Mouse (Mus musculus): ENCODE measurements around the gene Agpat1. TPM values are rescaled to one million over a fixed set of nuclear protein-coding genes. Genes with fewer than 3 reads are reported as not detected.

The Agpat1 gene
- polyA plus RNA-seq, 1 experiment from 2014 or later = 74.8 TPM

DNA sequence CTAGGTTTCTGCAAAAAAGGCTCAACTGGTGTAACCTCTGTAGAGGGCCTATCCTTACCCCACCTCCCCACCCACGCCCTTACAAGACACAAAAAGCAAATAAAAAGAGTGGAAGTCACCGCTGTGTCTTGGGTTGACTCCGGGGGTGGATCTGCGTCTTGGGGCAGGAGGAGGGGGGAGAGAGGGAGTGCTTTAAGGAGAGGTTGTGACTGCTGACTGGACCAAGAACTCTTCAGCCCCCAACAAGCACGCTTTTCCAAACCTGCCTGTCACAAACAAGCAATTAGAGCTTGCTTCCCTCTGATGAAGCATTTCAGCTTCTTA, 24.5 kb downstream of the Agpat1 start:
- no peak overlapping the region for H3K27ac ChIP-seq (replicated peaks; ENCODE audit: low read depth, low read length)
- H3K4me1 ChIP-seq (ENCODE audit: control insufficient read depth, insufficient read depth, low read length) = peaks cover 30% of the 10 kb centered on the region

DNA sequence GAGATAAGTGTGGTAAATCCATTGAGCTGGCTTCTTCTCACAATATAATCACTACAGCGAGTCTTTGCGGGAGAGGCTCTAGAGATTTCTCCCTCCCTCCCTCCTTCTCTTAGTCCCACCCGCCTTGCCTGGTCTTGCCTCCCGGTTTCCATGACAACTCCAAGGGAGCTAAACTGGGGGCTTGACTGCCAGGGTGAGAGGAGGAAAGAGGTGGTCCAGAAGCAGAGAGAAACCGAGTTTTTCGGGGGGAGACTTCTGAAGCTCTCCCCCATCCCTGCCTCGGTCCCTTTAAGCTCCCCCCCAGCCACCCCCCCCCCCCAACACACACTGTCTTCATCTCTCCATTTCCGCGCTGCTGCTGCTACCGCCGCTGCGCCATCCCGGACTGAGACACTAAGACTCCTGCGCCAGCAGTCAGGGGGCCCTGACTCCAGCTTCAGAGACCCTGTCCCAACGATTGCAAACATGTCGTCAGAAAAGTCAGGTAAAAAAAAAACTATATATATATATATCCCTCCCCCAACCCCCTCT, 25.2 kb downstream of the Agpat1 start, which contains the start of gene Prrt1:
Prrt1 (plus strand) TSS at position 313 of the 531 bp plus-strand sequence.
- Histone ChIP-seq H3K9me3 (ENCODE audit: control insufficient read depth, low read length) (no peaks in the 10 kb centered on the region), H3K4me1 (ENCODE audit: control insufficient read depth, insufficient read depth, low read length) (peaks cover 31% of the 10 kb centered on the region), H3K4me3 (ENCODE audit: low read depth, low read length) (peak within 1 kb of the TSS; percentile 82), H3K27me3 (ENCODE audit: control insufficient read depth, insufficient read depth, low read length) (peaks cover 31% of the 10 kb centered on the region), H3K27ac (replicated peaks; ENCODE audit: low read depth, low read length) (no peak within 1 kb of the TSS), H3K9ac (ENCODE audit: low read length) (no peak within 1 kb of the TSS), H3K4me2 (ENCODE audit: low read depth, severe bottlenecking) (peak within 1 kb of the TSS; percentile 94), H3K36me3 (ENCODE audit: control insufficient read depth, insufficient read depth, low read length) (no peaks in the 10 kb centered on the region)
- ATAC-seq (ENCODE audit: insufficient number of reproducible peaks, low FRiP score, low TSS enrichment, low read depth) (no peak), DNase-seq (ENCODE audit: low spot score) (peak; percentile 46)
- WGBS = under 1% methylated on average over 16 of the region's 16 CpGs

More for the DNA sequence above, 24.5 kb downstream of the Agpat1 start:
- ATAC-seq (ENCODE audit: insufficient number of reproducible peaks, low FRiP score, low TSS enrichment, low read depth) = no peak
- Histone ChIP-seq H3K4me3 (ENCODE audit: low read depth, low read length) (peak overlapping the region; percentile 82), H3K27me3 (ENCODE audit: control insufficient read depth, insufficient read depth, low read length) (peaks cover 31% of the 10 kb centered on the region), H3K36me3 (ENCODE audit: control insufficient read depth, insufficient read depth, low read length) (no peaks in the 10 kb centered on the region), H3K9me3 (ENCODE audit: control insufficient read depth, low read length) (no peaks in the 10 kb centered on the region), H3K9ac (ENCODE audit: low read length) (no peak overlapping the region), H3K4me2 (ENCODE audit: low read depth, severe bottlenecking) (peak overlapping the region; percentile 94)
- WGBS = 28% methylated on average over 5 of the region's 5 CpGs
- DNase-seq (ENCODE audit: low spot score) = no peak

DNA sequence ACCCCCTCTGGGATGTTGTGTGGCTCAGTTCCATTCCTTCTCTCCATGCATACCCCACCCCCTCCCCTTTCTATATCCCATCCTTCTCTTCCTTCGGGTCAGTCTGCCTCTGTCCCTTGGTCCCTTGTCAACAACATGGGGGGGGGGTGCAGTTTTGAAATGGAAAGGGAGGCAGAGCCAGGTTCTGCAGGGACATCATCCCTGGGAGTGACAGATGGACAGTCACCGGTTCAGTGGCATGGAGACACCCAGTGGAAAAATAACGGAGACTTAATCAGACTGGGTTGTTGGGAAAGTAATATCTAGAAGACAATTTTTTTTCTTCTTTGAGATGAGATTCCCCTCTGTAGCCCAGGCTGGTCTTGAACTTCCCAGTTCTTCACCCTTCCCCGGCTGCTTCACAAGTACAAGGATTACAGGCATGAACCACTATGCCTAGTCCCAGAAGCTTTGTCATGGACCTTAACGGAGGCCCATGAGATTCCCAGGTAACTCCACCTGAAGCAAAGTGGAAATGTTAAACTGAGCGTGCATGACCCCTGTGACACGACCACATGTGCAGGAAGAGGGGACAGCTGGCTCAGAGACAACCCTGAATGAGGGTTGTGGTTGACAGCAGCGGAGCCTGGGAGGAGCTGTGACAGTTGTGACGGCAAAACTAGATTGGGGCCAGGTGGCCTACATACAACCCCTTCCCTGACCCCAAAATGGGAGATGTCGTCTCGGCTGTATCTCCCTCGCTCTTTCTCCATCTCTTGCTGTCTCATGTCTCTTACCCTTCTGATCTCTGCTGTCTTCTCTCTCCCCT, 25.9 kb downstream of the Agpat1 start:
- peaks cover 31% of the 10 kb centered on the region for H3K27me3 ChIP-seq (ENCODE audit: control insufficient read depth, insufficient read depth, low read length)
- 15% methylated on average over 12 of the region's 12 CpGs for WGBS
- H3K4me2 ChIP-seq (ENCODE audit: low read depth, severe bottlenecking) = peak overlapping the region; percentile 35; the same call in 1 of the 2 replicates
- 0 out of 2 replicates have a peak overlapping the region, but pooled peaks have one; percentile 20 for H3K4me3 ChIP-seq (ENCODE audit: low read depth, low read length)
- no peaks in the 10 kb centered on the region for H3K36me3 ChIP-seq (ENCODE audit: control insufficient read depth, insufficient read depth, low read length)
- H3K27ac ChIP-seq (replicated peaks; ENCODE audit: low read depth, low read length) = no peak overlapping the region
- no peak for ATAC-seq (ENCODE audit: insufficient number of reproducible peaks, low FRiP score, low TSS enrichment, low read depth)
- peaks cover 31% of the 10 kb centered on the region for H3K4me1 ChIP-seq (ENCODE audit: control insufficient read depth, insufficient read depth, low read length)
- peak; percentile 28 for DNase-seq (ENCODE audit: low spot score)
- H3K9me3 ChIP-seq (ENCODE audit: control insufficient read depth, low read length) = no peaks in the 10 kb centered on the region
- H3K9ac ChIP-seq (ENCODE audit: low read length) = no peak overlapping the region

DNA sequence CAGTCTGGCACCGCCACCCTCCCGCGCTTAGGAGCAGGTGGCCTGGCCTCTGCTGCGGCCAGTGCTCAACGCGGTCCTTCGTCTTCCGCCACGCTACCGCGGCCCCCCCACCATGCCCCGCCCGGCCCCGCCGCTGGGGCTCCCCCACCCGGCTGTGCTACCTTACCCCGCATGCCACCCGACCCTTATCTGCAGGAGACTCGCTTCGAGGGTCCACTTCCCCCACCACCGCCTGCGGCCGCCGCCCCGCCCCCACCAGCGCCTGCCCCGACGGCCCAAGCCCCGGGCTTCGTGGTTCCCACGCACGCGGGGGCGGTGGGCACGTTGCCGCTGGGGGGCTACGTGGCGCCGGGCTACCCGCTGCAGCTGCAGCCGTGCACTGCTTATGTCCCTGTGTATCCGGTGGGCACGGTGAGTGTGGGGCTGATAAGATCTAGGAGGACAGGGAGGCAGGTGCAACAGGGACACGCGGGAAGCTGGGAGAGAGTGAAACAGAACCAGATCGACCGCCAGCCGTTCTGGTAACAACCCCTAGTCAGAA, 26.8 kb downstream of the Agpat1 start:
- ATAC-seq (ENCODE audit: insufficient number of reproducible peaks, low FRiP score, low TSS enrichment, low read depth) = no peak
- H3K36me3 ChIP-seq (ENCODE audit: control insufficient read depth, insufficient read depth, low read length) = no peaks in the 10 kb centered on the region
- peak overlapping the region; percentile 13; the same call in 1 of the 2 replicates for H3K9ac ChIP-seq (ENCODE audit: low read length)
- no peaks in the 10 kb centered on the region for H3K9me3 ChIP-seq (ENCODE audit: control insufficient read depth, low read length)
- 3% methylated on average over 48 of the region's 48 CpGs for WGBS
- H3K4me2 ChIP-seq (ENCODE audit: low read depth, severe bottlenecking) = peak overlapping the region; percentile 35
- H3K4me1 ChIP-seq (ENCODE audit: control insufficient read depth, insufficient read depth, low read length) = peaks cover 31% of the 10 kb centered on the region
- no peak overlapping the region for H3K27ac ChIP-seq (replicated peaks; ENCODE audit: low read depth, low read length)
- peak overlapping the region; percentile 20 for H3K4me3 ChIP-seq (ENCODE audit: low read depth, low read length)
- H3K27me3 ChIP-seq (ENCODE audit: control insufficient read depth, insufficient read depth, low read length) = peaks cover 31% of the 10 kb centered on the region
- no peak for DNase-seq (ENCODE audit: low spot score)

DNA sequence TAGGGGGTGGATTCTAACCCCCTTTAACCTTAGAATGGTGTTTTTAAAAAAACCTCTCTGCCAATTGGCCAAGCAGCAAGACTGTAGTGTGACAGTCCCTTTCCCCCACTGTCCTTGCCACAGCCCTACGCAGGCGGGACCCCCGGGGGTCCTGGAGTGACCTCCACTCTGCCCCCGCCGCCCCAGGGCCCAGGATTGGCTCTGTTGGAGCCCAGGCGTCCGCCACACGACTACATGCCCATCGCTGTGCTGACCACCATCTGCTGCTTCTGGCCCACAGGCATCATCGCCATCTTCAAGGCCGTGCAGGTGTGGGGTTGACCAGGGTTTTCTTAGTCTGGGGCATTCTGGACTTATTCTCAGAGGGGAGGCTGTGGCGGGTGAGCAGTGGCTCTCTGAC, 27.6 kb downstream of the Agpat1 start:
- H3K9me3 ChIP-seq (ENCODE audit: control insufficient read depth, low read length) = no peaks in the 10 kb centered on the region
- ATAC-seq (ENCODE audit: insufficient number of reproducible peaks, low FRiP score, low TSS enrichment, low read depth) (no peak), DNase-seq (ENCODE audit: low spot score) (no peak)
- no peaks in the 10 kb centered on the region for H3K36me3 ChIP-seq (ENCODE audit: control insufficient read depth, insufficient read depth, low read length)
- peaks cover 24% of the 10 kb centered on the region for H3K4me1 ChIP-seq (ENCODE audit: control insufficient read depth, insufficient read depth, low read length)
- H3K4me3 ChIP-seq (ENCODE audit: low read depth, low read length) = peak overlapping the region; percentile 21
- peaks cover 31% of the 10 kb centered on the region for H3K27me3 ChIP-seq (ENCODE audit: control insufficient read depth, insufficient read depth, low read length)
- H3K27ac ChIP-seq (replicated peaks; ENCODE audit: low read depth, low read length) = no peak overlapping the region
- H3K4me2 ChIP-seq (ENCODE audit: low read depth, severe bottlenecking) = peak overlapping the region; percentile 71
- H3K9ac ChIP-seq (ENCODE audit: low read length) = no peak overlapping the region
- WGBS = 3% methylated on average over 11 of the region's 12 CpGs

DNA sequence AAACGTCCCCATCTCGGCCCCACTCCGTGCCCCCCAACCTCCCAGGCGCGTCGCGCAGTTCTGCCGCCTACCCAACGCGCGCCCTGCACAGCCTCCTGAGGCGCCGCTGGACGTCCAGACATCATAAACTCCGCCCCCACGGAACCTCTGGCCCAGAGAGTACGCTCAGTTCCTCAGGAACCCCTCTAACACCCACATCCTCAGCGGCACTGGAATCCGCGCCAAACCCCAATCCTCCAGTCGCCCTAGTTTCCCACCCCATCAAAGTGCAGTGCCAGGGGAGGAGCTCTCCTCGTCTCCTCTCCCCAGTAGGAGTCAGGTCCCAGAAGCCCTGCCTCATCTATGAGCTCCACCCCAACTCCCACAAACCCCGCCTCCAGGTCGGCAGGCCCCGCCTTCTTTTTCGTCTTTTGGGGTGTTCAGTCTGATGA, 28.2 kb downstream of the Agpat1 start:
- Histone ChIP-seq H3K4me3 (ENCODE audit: low read depth, low read length) (peak overlapping the region; percentile 21), H3K27me3 (ENCODE audit: control insufficient read depth, insufficient read depth, low read length) (peaks cover 31% of the 10 kb centered on the region), H3K4me2 (ENCODE audit: low read depth, severe bottlenecking) (peak overlapping the region; percentile 71), H3K9ac (ENCODE audit: low read length) (0 out of 2 replicates have a peak overlapping the region, but pooled peaks have one; percentile 32), H3K9me3 (ENCODE audit: control insufficient read depth, low read length) (no peaks in the 10 kb centered on the region), H3K27ac (replicated peaks; ENCODE audit: low read depth, low read length) (no peak overlapping the region), H3K4me1 (ENCODE audit: control insufficient read depth, insufficient read depth, low read length) (peaks cover 22% of the 10 kb centered on the region), H3K36me3 (ENCODE audit: control insufficient read depth, insufficient read depth, low read length) (no peaks in the 10 kb centered on the region)
- WGBS = under 1% methylated on average over 26 of the region's 26 CpGs
- ATAC-seq (ENCODE audit: insufficient number of reproducible peaks, low FRiP score, low TSS enrichment, low read depth) (no peak; the same call in 1 of the 2 replicates), DNase-seq (ENCODE audit: low spot score) (peak; percentile 64)

DNA sequence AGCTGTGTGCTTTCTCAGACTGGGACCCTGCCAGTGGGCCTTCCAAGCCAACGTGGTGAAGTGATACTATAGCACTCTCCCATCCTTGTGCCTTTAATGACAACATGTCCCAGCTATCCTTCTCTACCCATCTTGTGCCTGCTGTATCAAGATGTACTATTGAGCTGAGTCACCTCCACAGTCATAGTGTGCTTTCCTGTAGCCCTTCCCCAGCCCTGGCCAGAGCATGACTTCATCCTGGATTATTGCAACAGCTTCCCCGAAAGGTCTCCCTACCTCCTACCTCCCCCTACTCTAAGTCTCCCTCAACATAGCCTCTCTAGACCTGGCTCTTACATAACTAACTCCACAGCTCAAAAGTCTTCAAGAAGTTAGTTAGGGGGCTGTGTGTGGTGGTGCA, 31.6 kb downstream of the Agpat1 start:
- Histone ChIP-seq H3K4me2 (ENCODE audit: low read depth, severe bottlenecking) (no peak overlapping the region), H3K4me1 (ENCODE audit: control insufficient read depth, insufficient read depth, low read length) (peaks cover 10% of the 10 kb centered on the region), H3K9me3 (ENCODE audit: control insufficient read depth, low read length) (no peaks in the 10 kb centered on the region), H3K36me3 (ENCODE audit: control insufficient read depth, insufficient read depth, low read length) (no peaks in the 10 kb centered on the region), H3K4me3 (ENCODE audit: low read depth, low read length) (no peak overlapping the region), H3K27me3 (ENCODE audit: control insufficient read depth, insufficient read depth, low read length) (peaks cover 20% of the 10 kb centered on the region), H3K9ac (ENCODE audit: low read length) (no peak overlapping the region), H3K27ac (replicated peaks; ENCODE audit: low read depth, low read length) (no peak overlapping the region)
- no peak for DNase-seq (ENCODE audit: low spot score)
- no peak for ATAC-seq (ENCODE audit: insufficient number of reproducible peaks, low FRiP score, low TSS enrichment, low read depth)
- 62% methylated on average over 2 of the region's 2 CpGs for WGBS

DNA sequence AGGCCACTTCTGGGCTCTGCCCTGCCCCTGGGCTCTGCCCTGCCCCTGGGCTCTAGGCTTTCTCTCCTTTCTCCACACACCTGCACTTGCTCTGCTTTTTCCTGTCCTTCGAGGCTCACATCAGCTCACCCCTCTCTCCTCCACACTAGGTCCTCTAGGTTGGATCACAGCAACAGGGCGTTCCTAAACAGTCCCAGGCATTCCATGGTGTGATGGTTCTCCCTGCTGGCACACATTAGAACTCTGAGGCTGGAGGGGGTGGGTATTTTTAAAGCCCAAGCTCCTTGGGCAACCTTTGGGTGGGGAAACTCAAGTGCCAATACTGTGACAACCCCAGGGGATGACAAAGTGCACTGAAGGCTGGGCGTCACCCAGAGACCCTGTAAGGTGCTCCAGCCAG, 33.4 kb downstream of the Agpat1 start:
- WGBS = 71% methylated on average over 3 of the region's 3 CpGs
- H3K36me3 ChIP-seq (ENCODE audit: control insufficient read depth, insufficient read depth, low read length) = no peaks in the 10 kb centered on the region
- ATAC-seq (ENCODE audit: insufficient number of reproducible peaks, low FRiP score, low TSS enrichment, low read depth) (no peak), DNase-seq (ENCODE audit: low spot score) (no peak)
- no peaks in the 10 kb centered on the region for H3K9me3 ChIP-seq (ENCODE audit: control insufficient read depth, low read length)
- H3K4me3 ChIP-seq (ENCODE audit: low read depth, low read length) = no peak overlapping the region
- peaks cover 14% of the 10 kb centered on the region for H3K4me1 ChIP-seq (ENCODE audit: control insufficient read depth, insufficient read depth, low read length)
- no peak overlapping the region for H3K27ac ChIP-seq (replicated peaks; ENCODE audit: low read depth, low read length)
- peaks cover 3% of the 10 kb centered on the region for H3K27me3 ChIP-seq (ENCODE audit: control insufficient read depth, insufficient read depth, low read length)
- no peak overlapping the region; the same call in 1 of the 2 replicates for H3K4me2 ChIP-seq (ENCODE audit: low read depth, severe bottlenecking)
- no peak overlapping the region for H3K9ac ChIP-seq (ENCODE audit: low read length)
